ENCODE assay signal across 12 mouse cellular contexts in the genomic region with DNA sequence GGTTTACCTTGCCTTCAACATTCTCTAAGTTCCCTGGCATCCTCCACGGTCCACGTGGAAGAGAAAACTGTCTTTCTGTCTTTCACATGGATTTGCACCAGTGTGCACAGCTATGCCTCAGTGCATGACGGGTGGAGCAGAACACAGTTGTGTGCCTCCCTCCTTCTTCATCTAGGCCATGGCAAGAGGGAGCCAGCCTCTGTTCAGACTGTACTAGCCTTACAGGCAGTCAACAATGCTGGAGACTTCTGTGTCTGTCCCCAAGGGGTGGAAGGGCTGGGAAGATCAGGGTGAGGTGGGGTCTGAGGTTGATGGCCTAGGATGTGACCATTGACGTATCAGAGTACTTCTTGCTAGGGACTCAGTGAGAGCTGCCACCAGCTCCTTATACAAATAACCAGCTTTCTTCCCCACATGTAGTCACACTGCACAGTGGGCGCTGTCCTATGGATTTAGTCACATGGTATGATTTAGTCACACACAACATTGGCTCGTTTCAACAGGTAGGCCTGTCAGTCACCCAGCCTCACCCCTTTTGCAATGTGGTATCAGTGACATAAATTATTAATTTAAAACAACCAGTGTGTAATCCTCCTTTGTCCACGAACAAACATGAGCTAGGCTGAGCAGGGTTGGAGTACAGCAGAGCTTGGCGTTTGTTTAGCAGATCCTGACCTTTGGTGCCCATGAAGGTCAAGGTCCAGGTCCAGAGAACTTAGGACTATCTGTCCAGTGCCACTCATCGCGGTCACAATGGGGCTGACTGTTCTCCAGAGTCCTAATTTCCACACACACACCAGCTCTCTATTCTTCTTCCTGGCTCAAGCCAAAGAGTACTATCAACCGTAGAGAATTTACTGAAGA. TPM values are rescaled to one million over a fixed set of nuclear protein-coding genes. Genes with fewer than 3 reads are reported as not detected.
DNase-seq lines count a peak whose midpoint lies in the region; ATAC-seq and TF ChIP-seq lines count a peak whose summit lies in the region.
"Had no signal": no experiment of that assay in that cellular context is flagged by ENCODE, and none has a peak within 500 bp of the region (broad histone marks: within the 10 kb centered on the region; RNA-seq: fewer than 3 reads in every experiment).

No protein-coding gene starts in this region.

- no peak overlapping the region for H3K4me3 ChIP-seq in heart, embryonic 10.5 days
- no peak overlapping the region for H3K4me3 ChIP-seq in intestine, embryonic 16.5 days (ENCODE audit: low read length)
- H3K4me3 ChIP-seq in kidney, embryonic 15.5 days (replicated peaks) = no peak overlapping the region
- H3K4me3 ChIP-seq in small intestine, adult 2 months (ENCODE audit: low read depth, low read length) = no peak overlapping the region
- H3K4me3 ChIP-seq: forebrain, embryonic 10.5 days; heart, embryonic 12.5 days; hindbrain, embryonic 12.5 days; limb, embryonic 12.5 days had no signal

- no peak overlapping the region for H3K27ac ChIP-seq in heart, embryonic 10.5 days
- no peak overlapping the region for H3K27ac ChIP-seq in intestine, embryonic 16.5 days (ENCODE audit: low read length)
- no peak overlapping the region for H3K27ac ChIP-seq in kidney, embryonic 15.5 days
- H3K27ac ChIP-seq in small intestine, adult 2 months (ENCODE audit: insufficient read depth, low read depth, low read length) = peak overlapping the region; percentile 59
- H3K27ac ChIP-seq: forebrain, embryonic 10.5 days; hindbrain, embryonic 12.5 days; limb, embryonic 12.5 days had no signal

- H3K4me1 ChIP-seq in heart, embryonic 10.5 days = no peaks in the 10 kb centered on the region
- no peaks in the 10 kb centered on the region; the same call in 1 of the 2 replicates for H3K4me1 ChIP-seq in intestine, embryonic 16.5 days (ENCODE audit: control insufficient read depth, insufficient read depth, low read length)
- peaks cover 13% of the 10 kb centered on the region; the same call in 1 of the 2 replicates for H3K4me1 ChIP-seq in kidney, embryonic 15.5 days
- H3K4me1 ChIP-seq in small intestine, adult 2 months (ENCODE audit: control insufficient read depth, insufficient read depth, insufficient read length, low read length) = peaks cover 19% of the 10 kb centered on the region; the same call in 1 of the 2 replicates
- H3K4me1 ChIP-seq: heart, embryonic 12.5 days; hindbrain, embryonic 12.5 days had no signal

- whole genome bisulfite sequencing in heart, embryonic 10.5 days = 83% methylated on average over 11 of the region's 11 CpGs
- WGBS in intestine, embryonic 16.5 days = 69% methylated on average over 11 of the region's 11 CpGs
- WGBS in kidney, embryonic 15.5 days = 76% methylated on average over 11 of the region's 11 CpGs
- WGBS in small intestine, adult 2 months = 68% methylated on average over 11 of the region's 11 CpGs

- TF ChIP-seq POLR2A in small intestine, adult 2 months (IDR thresholded peaks at IDR 0.05; ENCODE audit: low read depth, low read length) = no peak

- no peaks in the 10 kb centered on the region for H3K9me3 ChIP-seq in heart, embryonic 10.5 days
- H3K9me3 ChIP-seq in intestine, embryonic 16.5 days (ENCODE audit: control insufficient read depth, low read length) = no peaks in the 10 kb centered on the region
- H3K9me3 ChIP-seq in kidney, embryonic 15.5 days (replicated peaks) = no peaks in the 10 kb centered on the region
- H3K9me3 ChIP-seq: forebrain, embryonic 10.5 days; heart, embryonic 12.5 days; hindbrain, embryonic 12.5 days; limb, embryonic 12.5 days had no signal

- no peak for TF ChIP-seq CTCF in small intestine, adult 2 months (IDR thresholded peaks at IDR 0.05; ENCODE audit: extremely low read depth, insufficient read length, insufficient replicate concordance, low read depth, low read length)

- no peak overlapping the region for H3K4me2 ChIP-seq in intestine, embryonic 16.5 days (ENCODE audit: low read depth, low read length)
- H3K4me2 ChIP-seq in kidney, embryonic 15.5 days = no peak overlapping the region
- H3K4me2 ChIP-seq: heart, embryonic 12.5 days; hindbrain, embryonic 12.5 days; limb, embryonic 12.5 days had no signal

- peaks cover 16% of the 10 kb centered on the region for H3K27me3 ChIP-seq in heart, embryonic 10.5 days (ENCODE audit: insufficient read depth, poor library complexity, severe bottlenecking)
- H3K27me3 ChIP-seq in intestine, embryonic 16.5 days (replicated peaks; ENCODE audit: control insufficient read depth, insufficient read depth, low read length) = no peaks in the 10 kb centered on the region
- H3K27me3 ChIP-seq in kidney, embryonic 15.5 days = peaks cover 13% of the 10 kb centered on the region
- H3K27me3 ChIP-seq in small intestine, adult 2 months (ENCODE audit: control insufficient read depth, insufficient read depth, low read length) = no peaks in the 10 kb centered on the region

- peak; percentile 57 for ATAC-seq in intestine, embryonic 16.5 days
- peak; percentile 73 for ATAC-seq in kidney, embryonic 15.5 days (replicated peaks; ENCODE audit: low FRiP score)

- H3K36me3 ChIP-seq in heart, embryonic 10.5 days = no peaks in the 10 kb centered on the region
- H3K36me3 ChIP-seq in intestine, embryonic 16.5 days (ENCODE audit: control insufficient read depth, insufficient read depth, low read length) = no peaks in the 10 kb centered on the region
- no peaks in the 10 kb centered on the region for H3K36me3 ChIP-seq in kidney, embryonic 15.5 days
- no peaks in the 10 kb centered on the region for H3K36me3 ChIP-seq in small intestine, adult 2 months (ENCODE audit: control insufficient read depth, insufficient read depth, low read length)
- H3K36me3 ChIP-seq: forebrain, embryonic 10.5 days; heart, embryonic 12.5 days; hindbrain, embryonic 12.5 days; limb, embryonic 12.5 days had no signal

- no peak overlapping the region for H3K9ac ChIP-seq in intestine, embryonic 16.5 days (ENCODE audit: low read depth, low read length)
- no peak overlapping the region for H3K9ac ChIP-seq in kidney, embryonic 15.5 days
- H3K9ac ChIP-seq: heart, embryonic 12.5 days; hindbrain, embryonic 12.5 days; limb, embryonic 12.5 days had no signal

- peak; percentile 50 for DNase-seq in heart, embryonic 10.5 days (ENCODE audit: low spot score)
- DNase-seq in heart, adult 8-10 months (ENCODE audit: low spot score) = no peak
- DNase-seq in embryo, embryonic 11 days = no peak
- no peak for DNase-seq in heart, adult 9 months (ENCODE audit: low spot score in 2 of 2)
- DNase-seq: right cerebral cortex, postnatal 4 days had no signal

RNA-seq across cellular contexts. Expression of a gene that starts 7.8 kb away (rescaled TPM):
- 4.1 and 7.1 TPM in 2 replicates for polyA plus RNA-seq in heart, embryonic 10.5 days (2016; fragmentation: Nextera tagmentation; extraction: Ambion mirVana)
- total RNA-seq in heart, adult 8-10 months (2022) = 1 to 10 TPM; 2.7 to 5.1 (median 2.9) TPM
- 20.2 and 20.8 TPM in 2 replicates for polyA plus RNA-seq in intestine, embryonic 16.5 days (2015; fragmentation: Nextera tagmentation; extraction: Ambion mirVana)
- 15.5 and 16.8 TPM in 2 replicates for polyA plus RNA-seq in kidney, embryonic 15.5 days (2015; fragmentation: Nextera tagmentation; extraction: Ambion mirVana)
- 35.2 and 53.5 TPM in 2 replicates for polyA plus RNA-seq in small intestine, adult 2 months (2012; rRNA removed)
